Mouse (Mus musculus) heart, embryonic 14.5 days (tissue): ENCODE measurements around the gene Dnah17. TPM values are rescaled to one million over a fixed set of nuclear protein-coding genes. Genes with fewer than 3 reads are reported as not detected.
A peak's percentile ranks its signal among the peaks of the same experiment; 100 is the strongest.

Experiments used
- ATAC-seq: fragments of 200-750 bp; cut with Nextera tagmentation; 2 replicates; pipeline ENCODE4 v1.8.0; 2017; ENCODE audit warnings: low read depth, moderate TSS enrichment; ENCODE audit not compliant: insufficient number of reproducible peaks, insufficient read depth, low FRiP score
- H3K27ac ChIP-seq, 2 experiments: fragments of 200-500 bp in 1 of 2; fragments of 300-500 bp in 1 of 2; sonication (generic) in 1 of 2; replicated peaks in 1 of 2; 2 replicates each; pipeline ENCODE4 v1.5.1; 2012 to 2014; ENCODE audit warnings: low read depth in 2 of 2, low read length in 2 of 2, control low read depth in 1 of 2, mild to moderate bottlenecking in 1 of 2, mixed read lengths in 1 of 2; ENCODE audit not compliant: control insufficient read depth in 1 of 2, insufficient read depth in 1 of 2
- H3K27me3 ChIP-seq: fragments of 300-500 bp; sonication (generic); 2 replicates; pipeline ENCODE4 v1.6.1; 2014; ENCODE audit warnings: mild to moderate bottlenecking, low read length, control low read depth; ENCODE audit not compliant: control insufficient read depth, insufficient read depth
- H3K36me3 ChIP-seq: fragments of 300-500 bp; sonication (generic); 2 replicates; pipeline ENCODE4 v1.6.1; 2014; ENCODE audit warnings: mild to moderate bottlenecking, control low read depth, low read length, mixed read lengths; ENCODE audit not compliant: control insufficient read depth, insufficient read depth
- H3K4me1 ChIP-seq, 2 experiments: fragments of 200-500 bp in 1 of 2; fragments of 300-500 bp in 1 of 2; sonication (generic) in 1 of 2; 2 replicates each; pipeline ENCODE4 v1.6.1; 2012 to 2014; ENCODE audit warnings: low read length in 2 of 2, control low read depth in 1 of 2, mixed read lengths in 1 of 2; ENCODE audit not compliant: control insufficient read depth in 2 of 2, insufficient read depth in 2 of 2
- H3K4me2 ChIP-seq: fragments of 300-500 bp; sonication (generic); 2 replicates; pipeline ENCODE4 v1.6.1; 2014; ENCODE audit warnings: mild to moderate bottlenecking, low read length
- H3K4me3 ChIP-seq, 2 experiments: fragments of 200-500 bp in 1 of 2; fragments of 300-500 bp in 1 of 2; sonication (generic) in 1 of 2; 2 replicates each; pipeline ENCODE4 v1.5.1; 2012 to 2014; ENCODE audit warnings: low read length in 2 of 2, mild to moderate bottlenecking in 2 of 2, control low read depth in 1 of 2, low read depth in 1 of 2, moderate library complexity in 1 of 2; ENCODE audit not compliant: control insufficient read depth in 1 of 2, insufficient read depth in 1 of 2
- H3K9ac ChIP-seq: fragments of 300-500 bp; sonication (generic); 2 replicates; pipeline ENCODE4 v1.6.1; 2014; ENCODE audit warnings: mild to moderate bottlenecking, low read length
- H3K9me3 ChIP-seq: fragments of 300-500 bp; sonication (generic); 2 replicates; pipeline ENCODE4 v1.6.1; 2016; ENCODE audit warnings: low read length, control low read depth; ENCODE audit not compliant: control insufficient read depth
- WGBS: fragments of 180-500 bp; shearing (Covaris S2); extraction: QIAGEN DNeasy Blood & Tissue Kit; methylation state at CpG from one replicate; pipeline ENCODE4 v1.1.7; 2014; 5-methylcytosine and 5-hydroxymethylcytosine counted together
- polyA plus RNA-seq: library from polyadenylated mRNA; unstranded; fragments of >200 nt; fragmentation: Nextera tagmentation; extraction: Ambion mirVana; gene quantifications from 2 replicates; pipeline ENCODE4 v1.2.1, GENCODE M21; 2014

Dnah17 gene
- polyA plus RNA-seq, 1 experiment from 2014 or later, result 0.23 TPM

DNA sequence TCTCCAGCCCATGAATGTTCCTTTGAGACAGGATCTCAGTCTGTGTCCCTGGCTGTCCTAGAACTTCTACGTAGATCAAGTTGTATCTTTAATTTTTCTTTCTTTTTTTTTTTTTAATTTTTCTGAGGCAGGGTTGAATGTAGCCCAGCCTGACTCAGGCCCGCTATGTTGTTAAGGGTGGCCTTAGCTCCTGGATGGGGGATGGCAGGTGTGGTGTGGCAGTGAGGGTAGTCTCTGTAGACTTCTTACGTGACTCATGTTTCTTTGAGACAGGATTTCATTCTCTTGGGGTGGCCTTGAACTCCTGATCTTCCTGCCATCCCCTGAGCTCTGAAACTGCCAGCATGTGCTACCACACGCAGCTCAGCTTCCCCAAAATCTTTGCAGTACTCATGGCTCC is 141.2 kb downstream of the Dnah17 start:
- ATAC-seq, result no peak
- H3K27ac ChIP-seq, result no peak overlapping the region
- H3K4me1 ChIP-seq, result peaks cover 17 to 50% of the 10 kb centered on the region in 2 experiments

DNA sequence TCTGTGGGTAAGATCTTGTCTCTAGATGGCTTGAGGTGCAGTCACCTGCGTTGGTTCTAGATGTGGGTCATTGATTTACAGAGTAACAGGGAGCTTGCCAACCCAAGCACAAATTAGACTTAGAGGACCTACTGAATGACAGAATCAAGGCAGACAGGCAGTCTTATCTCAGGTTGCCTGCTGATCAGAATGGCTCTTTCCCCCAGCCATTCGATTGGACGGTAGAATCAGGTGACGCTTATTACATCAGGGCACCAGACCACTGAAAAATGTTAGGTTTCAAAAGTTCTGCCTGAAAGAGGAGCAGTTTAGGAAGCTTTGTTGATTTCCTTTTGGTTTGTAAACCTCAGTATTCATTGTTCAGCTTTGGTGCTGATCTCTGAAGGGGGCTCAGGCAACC is 142.5 kb downstream of the Dnah17 start:
- peaks cover 6 to 37% of the 10 kb centered on the region in 2 experiments for H3K4me1 ChIP-seq
- H3K4me3 ChIP-seq, result peak overlapping the region in 1 of 2 experiments; percentile 87; a peak in 3 of 4 replicates
- H3K27me3 ChIP-seq, result no peaks in the 10 kb centered on the region
- no peaks in the 10 kb centered on the region for H3K36me3 ChIP-seq
- H3K9ac ChIP-seq, result peak overlapping the region; percentile 89
- peak overlapping the region; percentile 71 for H3K4me2 ChIP-seq
- H3K9me3 ChIP-seq, result no peaks in the 10 kb centered on the region
- ATAC-seq, result no peak
- 53% methylated on average over 4 of the region's 4 CpGs for WGBS
- no peak overlapping the region for H3K27ac ChIP-seq

More for the DNA sequence above, 141.2 kb downstream of the Dnah17 start:
- Histone ChIP-seq H3K4me3 (no peak overlapping the region), H3K27me3 (no peaks in the 10 kb centered on the region), H3K9me3 (no peaks in the 10 kb centered on the region), H3K9ac (no peak overlapping the region), H3K4me2 (no peak overlapping the region), H3K36me3 (no peaks in the 10 kb centered on the region)
- WGBS, result 87% methylated on average over 4 of the region's 4 CpGs

DNA sequence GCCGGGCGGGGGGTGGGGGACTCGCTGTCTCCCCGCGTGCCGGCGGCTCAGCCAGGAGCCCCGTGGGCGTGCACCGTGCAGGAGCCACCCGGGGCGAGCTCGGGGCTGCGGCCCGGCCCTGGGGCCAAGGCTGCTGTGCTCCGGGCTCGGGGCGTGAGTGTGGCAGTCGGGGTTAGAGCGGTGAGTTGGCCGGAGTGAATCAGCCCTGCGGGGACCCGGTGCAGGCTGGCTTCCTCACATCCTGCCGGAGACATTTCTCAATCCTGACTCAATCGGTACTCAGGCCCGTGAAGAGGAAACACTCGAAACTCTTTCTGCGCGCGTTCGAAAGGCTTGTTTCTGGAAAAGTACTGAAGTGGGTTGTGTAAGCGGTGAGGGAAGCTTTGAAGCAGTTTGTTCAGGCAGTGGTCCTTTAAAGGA is 143.4 kb downstream of the Dnah17 start:
- Histone ChIP-seq H3K27me3 (no peaks in the 10 kb centered on the region), H3K4me1 (peaks cover 8 to 35% of the 10 kb centered on the region in 2 experiments), H3K9ac (peak overlapping the region; percentile 89), H3K4me3 (peak overlapping the region; percentile 87 to 97), H3K9me3 (no peaks in the 10 kb centered on the region), H3K4me2 (peak overlapping the region; percentile 71), H3K27ac (peak overlapping the region; percentile 13 to 39; a peak in 2 of 4 replicates), H3K36me3 (no peaks in the 10 kb centered on the region)
- peak; percentile 58; the same call in 1 of the 2 replicates for ATAC-seq
- WGBS, result under 1% methylated on average over 31 of the region's 32 CpGs

DNA sequence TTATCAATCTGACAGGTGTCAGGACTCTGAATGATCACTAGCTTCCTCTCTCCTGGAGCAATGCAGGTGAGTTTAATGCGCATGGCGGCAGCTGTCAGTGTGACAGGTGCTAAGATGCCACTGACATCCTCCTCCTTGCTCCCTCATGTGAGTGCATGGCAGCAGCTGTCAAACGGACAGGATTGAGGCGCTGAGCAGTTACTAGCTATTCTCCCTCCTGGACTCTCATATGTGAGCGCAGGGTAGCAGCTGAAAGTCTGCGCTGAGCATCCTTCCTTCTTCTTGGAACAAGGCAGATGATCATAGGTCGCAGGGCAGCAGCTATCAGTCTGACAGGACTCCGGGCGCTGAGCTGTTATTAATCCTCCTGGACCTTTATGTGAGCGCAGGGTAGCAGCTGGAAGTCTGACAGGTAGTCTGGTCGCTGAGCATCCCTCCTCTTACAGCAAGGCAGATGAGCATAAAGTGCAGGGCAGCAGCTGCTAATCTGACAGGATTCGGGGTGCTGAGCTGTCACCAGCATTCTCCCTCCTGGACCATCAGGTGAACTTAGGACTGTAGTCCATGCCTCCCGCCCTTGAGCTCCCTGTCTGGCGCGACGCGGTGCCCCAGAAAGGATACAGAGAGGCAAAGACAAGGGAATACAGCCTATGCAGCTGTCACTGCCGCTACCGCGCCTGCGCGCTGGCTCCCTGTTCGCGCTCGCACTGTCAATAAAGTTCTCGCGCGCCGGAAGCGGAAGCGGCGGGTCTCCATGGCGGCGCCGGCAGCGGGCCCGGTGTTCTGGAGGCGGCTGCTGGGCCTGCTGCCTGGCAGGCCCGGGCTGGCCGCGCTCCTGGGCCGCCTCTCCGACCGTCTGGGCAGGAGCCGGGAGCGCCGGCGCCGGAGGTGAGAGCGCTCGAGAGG is 144.1 kb downstream of the Dnah17 start, which contains the start of gene Pgs1:
Pgs1 (plus strand) TSS at position 167 of the 906 bp plus-strand sequence.
- Histone ChIP-seq H3K36me3 (no peaks in the 10 kb centered on the region), H3K9me3 (no peaks in the 10 kb centered on the region), H3K4me1 (peaks cover 8 to 30% of the 10 kb centered on the region in 2 experiments), H3K4me3 (peak within 1 kb of the TSS; percentile 87 to 97), H3K9ac (peak within 1 kb of the TSS; percentile 89), H3K27ac (peak within 1 kb of the TSS; percentile 13 to 39; a peak in 2 of 4 replicates), H3K4me2 (peak within 1 kb of the TSS; percentile 71), H3K27me3 (no peaks in the 10 kb centered on the region)
- WGBS, result 7% methylated on average over 51 of the region's 51 CpGs
- peak; percentile 55 for ATAC-seq

DNA sequence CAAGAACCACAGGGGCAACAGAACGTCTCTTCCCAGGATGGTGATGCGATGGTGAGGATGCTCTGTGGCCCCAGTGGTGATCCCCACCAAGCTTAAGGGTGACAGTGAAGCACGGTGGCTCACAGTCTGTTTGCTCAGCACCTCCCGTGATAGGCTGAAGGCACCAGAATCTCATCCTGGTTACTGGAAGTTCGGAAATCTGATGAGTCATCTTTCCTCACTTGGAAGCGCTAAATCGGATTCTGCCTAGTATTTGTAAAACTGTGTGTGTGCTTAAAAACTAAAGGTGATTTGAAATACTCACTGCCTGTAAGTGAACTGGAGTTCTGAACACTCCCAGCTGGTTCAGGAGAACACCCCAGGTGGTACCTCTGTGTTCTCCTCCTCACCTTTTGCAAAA is 146.7 kb downstream of the Dnah17 start:
- H3K9me3 ChIP-seq, result no peaks in the 10 kb centered on the region
- ATAC-seq, result no peak
- no peak overlapping the region for H3K9ac ChIP-seq
- no peak overlapping the region for H3K27ac ChIP-seq
- no peak overlapping the region for H3K4me2 ChIP-seq
- H3K4me1 ChIP-seq, result peaks cover 2 to 15% of the 10 kb centered on the region in 2 experiments
- no peaks in the 10 kb centered on the region for H3K27me3 ChIP-seq
- WGBS, result 48% methylated on average over 7 of the region's 7 CpGs
- H3K4me3 ChIP-seq, result no peak overlapping the region
- H3K36me3 ChIP-seq, result no peaks in the 10 kb centered on the region

DNA sequence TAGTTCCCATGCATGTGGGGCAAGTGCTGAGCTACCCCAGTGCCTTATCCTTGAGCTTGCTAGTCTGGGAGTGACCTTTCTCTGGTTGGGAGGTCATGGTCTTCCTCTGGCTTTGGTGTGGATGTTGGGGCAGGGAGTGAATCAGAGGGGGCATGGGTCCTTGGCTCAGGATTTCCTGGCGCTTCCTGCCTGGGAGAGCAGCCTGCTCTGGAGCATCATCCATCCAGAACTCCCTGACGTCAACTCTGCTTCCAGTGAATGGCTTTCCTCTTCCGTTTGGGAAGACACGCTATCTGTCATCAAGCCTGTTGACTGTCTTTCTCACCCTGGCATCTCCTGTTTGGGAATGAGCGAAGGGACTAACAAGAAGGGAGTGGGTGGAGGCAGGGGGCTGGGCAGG is 148.0 kb downstream of the Dnah17 start:
- ATAC-seq, result no peak
- H3K27ac ChIP-seq, result no peak overlapping the region
- no peaks in the 10 kb centered on the region for H3K36me3 ChIP-seq
- no peaks in the 10 kb centered on the region for H3K27me3 ChIP-seq
- H3K9ac ChIP-seq, result no peak overlapping the region
- WGBS, result 24% methylated on average over 5 of the region's 5 CpGs
- no peak overlapping the region for H3K4me3 ChIP-seq
- peaks cover 2 to 5% of the 10 kb centered on the region in 2 experiments; a peak in 3 of 4 replicates for H3K4me1 ChIP-seq
- H3K4me2 ChIP-seq, result no peak overlapping the region
- no peaks in the 10 kb centered on the region for H3K9me3 ChIP-seq

DNA sequence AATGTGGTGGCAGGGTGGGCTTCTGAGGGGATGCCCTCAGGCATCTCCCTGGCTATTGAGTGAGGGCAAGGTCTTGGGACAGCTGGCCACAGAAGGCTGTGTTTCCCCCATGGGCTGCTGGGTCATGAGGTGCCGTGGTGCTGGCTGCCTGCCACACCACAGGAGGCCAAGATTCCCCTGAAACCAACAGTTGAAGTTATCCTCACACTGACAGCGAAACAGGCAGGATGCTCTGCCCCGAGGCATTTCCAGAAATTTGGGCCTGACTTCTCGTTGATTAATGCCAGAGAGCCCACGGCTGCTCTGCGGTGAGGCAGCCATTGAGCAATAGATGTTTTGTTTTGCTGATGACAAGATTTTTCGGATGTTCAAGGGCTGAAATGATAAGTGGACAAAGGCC is 151.0 kb downstream of the Dnah17 start:
- peaks cover 18 to 20% of the 10 kb centered on the region in 2 experiments for H3K4me1 ChIP-seq
- ATAC-seq, result no peak

More for the DNA sequence above, 151.0 kb downstream of the Dnah17 start:
- 47% methylated on average over 7 of the region's 7 CpGs for WGBS
- Histone ChIP-seq H3K27me3 (no peaks in the 10 kb centered on the region), H3K9ac (no peak overlapping the region), H3K27ac (no peak overlapping the region), H3K9me3 (no peaks in the 10 kb centered on the region), H3K36me3 (no peaks in the 10 kb centered on the region), H3K4me2 (no peak overlapping the region), H3K4me3 (no peak overlapping the region)
